Mouse (Mus musculus): ENCODE results near the gene Cdh10.

The Cdh10 gene

GRCm38 (mm10) chr15:18984891-18985290, 166.1 kb downstream of the Cdh10 start:
- DNase-seq (ENCODE audit: low spot score): no peak

DNA sequence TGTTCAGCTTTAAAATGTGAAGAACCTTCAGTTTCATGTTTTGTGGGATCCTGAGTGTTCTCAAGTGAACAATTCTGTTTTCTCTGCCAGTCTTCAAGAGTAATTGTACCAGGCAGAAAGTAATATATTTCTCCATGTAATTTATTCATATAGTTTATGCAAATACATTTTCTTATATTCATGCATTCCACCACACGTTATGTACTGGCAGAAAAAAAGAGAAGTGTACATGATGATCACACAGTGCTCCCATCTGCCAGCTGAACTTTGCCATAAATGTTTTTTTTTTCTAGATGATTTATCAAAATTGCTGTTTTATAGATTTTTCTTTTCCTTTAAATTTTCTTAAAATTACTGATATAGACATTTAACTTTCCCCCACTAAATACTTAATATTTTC, 168.9 kb downstream of the Cdh10 start:
- no peak for DNase-seq (ENCODE audit: low spot score)

DNA sequence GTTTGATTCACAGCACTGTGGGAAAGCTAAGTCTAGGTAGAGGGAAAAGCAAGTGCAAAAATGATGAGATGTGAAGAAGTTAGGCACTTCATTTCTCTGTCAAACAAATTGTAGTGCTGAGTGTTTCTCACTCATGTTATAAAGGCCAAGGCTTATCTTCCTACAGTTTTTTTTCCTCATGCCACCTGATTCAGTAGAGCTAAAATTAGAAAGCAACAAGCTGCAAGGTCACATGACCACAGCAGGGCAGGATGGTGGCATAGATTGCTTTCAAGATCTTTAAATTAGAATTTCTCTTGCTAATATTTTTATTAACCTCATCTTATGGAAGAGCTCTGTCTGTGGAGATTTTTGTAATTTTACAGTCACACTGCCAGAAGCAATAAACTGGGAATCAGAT, 174.8 kb downstream of the Cdh10 start:
- no peak for DNase-seq (ENCODE audit: low spot score)

GRCm38 (mm10) chr15:18994294-18994693, 175.5 kb downstream of the Cdh10 start:
- DNase-seq (ENCODE audit: low spot score): no peak

GRCm38 (mm10) chr15:19010829-19011228, 192.1 kb downstream of the Cdh10 start:
- DNase-seq (ENCODE audit: low spot score): no peak

DNA sequence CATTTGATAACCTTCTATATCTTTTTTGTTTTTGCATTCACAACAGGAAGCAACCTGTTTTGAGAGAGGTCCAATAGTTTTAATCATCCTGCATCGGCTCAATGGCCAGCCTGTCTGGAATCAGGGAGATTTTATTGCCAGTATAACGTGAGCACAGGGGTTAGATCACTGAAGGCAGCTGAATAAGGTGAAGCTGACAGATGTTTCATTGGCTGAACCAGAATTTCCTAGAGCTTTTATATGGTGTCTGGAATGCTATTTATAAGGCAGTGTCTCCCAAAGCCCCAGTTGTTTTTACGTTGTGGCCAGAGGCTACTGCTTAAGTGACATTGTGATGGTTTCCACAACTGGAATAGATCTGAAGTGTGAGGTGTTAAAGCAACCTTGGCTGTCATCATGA, 214.2 kb downstream of the Cdh10 start:
- DNase-seq (ENCODE audit: low spot score): no peak

GRCm38 (mm10) chr15:19040077-19040476, 221.3 kb downstream of the Cdh10 start:
- DNase-seq (ENCODE audit: low spot score): no peak
